Mouse (Mus musculus) olfactory bulb, adult 2 months (tissue): ENCODE data around the gene Aox2.

Experiments used
- CTCF ChIP-seq: fragments of 200-500 bp; IDR thresholded peaks from 2 replicates; pipeline ENCODE4 v1.5.1; 2012; ENCODE audit warnings: low read depth, mild to moderate bottlenecking, low read length, moderate library complexity; ENCODE audit not compliant: insufficient read depth
- POLR2A ChIP-seq: fragments of 200-500 bp; IDR thresholded peaks from 2 replicates; pipeline ENCODE4 v1.6.1; 2012; ENCODE audit warnings: mild to moderate bottlenecking, low read depth, low read length, moderate library complexity; ENCODE audit not compliant: insufficient read depth

DNA sequence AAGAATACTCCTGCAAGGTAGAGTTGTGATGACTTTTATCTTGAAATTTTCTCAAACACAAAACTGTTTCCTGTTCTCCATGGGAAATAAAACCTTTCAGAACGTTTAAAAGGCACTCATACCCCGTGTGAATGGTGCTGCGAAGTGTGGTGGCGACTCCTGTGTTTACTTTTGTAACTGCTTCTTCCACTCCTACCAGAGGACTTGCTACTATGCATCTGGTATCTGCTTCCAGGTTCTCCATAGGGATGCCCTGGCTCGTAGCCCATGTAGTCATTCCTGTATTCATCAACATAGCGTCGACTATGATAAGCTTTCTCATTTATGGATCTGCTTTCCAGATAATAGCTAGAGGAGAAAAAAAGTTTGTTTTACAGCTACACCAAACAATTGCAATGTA is 142.8 kb downstream of the Aox2 start:
- TF ChIP-seq CTCF (no peak), POLR2A (no peak)
